Mouse (Mus musculus): ENCODE data around the gene Gm5294. TPM values are rescaled to one million over a fixed set of nuclear protein-coding genes. Genes with fewer than 3 reads are reported as not detected.

The Gm5294 gene
- total RNA-seq (2021), result not detected

GRCm38 (mm10) chr5:138819780-138820179, at the start of gene Gm5294:
TSS of gene Gm5294 (plus strand) at chr5:138820080.
- intact Hi-C loops (cut with DNase I), result no loop called here
- DNase-seq (ENCODE audit: low spot score in 2 of 2), result no peak

DNA sequence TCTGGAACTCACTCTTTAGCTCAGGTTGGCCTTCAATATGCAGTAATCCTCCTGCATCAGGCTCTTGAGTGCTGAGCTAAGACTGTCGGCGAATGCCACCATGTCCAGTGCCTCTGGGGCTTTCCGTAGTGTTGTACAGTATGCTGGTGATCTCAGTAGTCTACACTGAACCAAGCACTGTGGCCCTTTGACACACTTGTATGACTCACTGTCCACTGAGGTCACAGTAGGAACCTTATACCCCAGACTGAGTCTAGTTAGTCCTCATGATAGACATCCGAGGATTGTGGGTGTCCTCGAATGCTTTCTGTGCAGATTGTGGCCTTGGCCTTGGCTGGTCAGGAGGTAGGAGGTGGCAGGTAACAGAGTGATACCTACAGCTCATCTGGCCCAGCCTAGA, 44.8 kb upstream of the Gm5294 start:
- no peak for DNase-seq (ENCODE audit: low spot score in 2 of 2)
- intact Hi-C loops (cut with DNase I), result no loop called here

- peak in 1 of 2 experiments; percentile 16 for DNase-seq (ENCODE audit: low spot score in 2 of 2)
- intact Hi-C loops (cut with DNase I), result no loop called here
Measured at GRCm38 (mm10) chr5:138776346-138776745, 43.5 kb upstream of the Gm5294 start.

DNA sequence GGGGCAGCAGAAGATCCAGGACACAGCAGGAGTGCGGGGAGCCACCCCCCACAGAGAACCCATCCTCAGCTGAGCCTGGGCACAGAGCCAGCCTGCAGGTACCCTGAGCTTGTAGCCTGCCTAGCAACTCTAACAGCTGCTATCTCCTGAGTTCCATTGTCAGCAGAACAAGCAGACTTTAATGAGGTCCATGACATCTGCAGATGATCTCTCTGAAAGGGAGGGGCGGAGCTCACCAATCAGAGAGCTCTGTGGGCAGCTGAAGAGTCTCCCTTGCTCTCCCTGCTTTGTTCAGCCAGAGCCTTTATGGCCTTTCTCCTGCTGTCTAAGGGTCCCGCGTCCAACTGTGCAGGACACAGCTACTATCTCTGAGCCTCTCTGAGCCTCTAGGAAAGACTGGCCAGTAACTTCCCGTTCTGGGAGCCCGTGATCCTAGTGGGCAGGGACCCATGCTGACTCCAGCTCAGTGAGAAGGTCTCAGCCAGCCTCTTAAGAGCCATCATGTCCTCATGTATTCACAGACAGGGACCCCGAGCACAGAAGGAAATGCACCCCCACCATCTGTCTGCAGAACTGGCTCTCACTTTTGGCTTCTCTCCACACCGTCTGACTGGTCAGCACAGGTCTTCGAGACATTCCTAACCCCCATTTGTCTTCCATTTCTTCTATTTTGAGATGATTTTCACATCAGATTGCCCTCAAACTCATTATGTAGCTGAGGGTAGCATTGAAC, 41.0 kb upstream of the Gm5294 start:
- intact Hi-C loops (cut with DNase I), result no loop called here
- peak in 1 of 2 experiments; percentile 21 for DNase-seq (ENCODE audit: low spot score in 2 of 2)

GRCm38 (mm10) chr5:138779655-138780054, 40.2 kb upstream of the Gm5294 start:
- intact Hi-C loops (cut with DNase I), result no loop called here
- DNase-seq (ENCODE audit: low spot score in 2 of 2), result no peak

- intact Hi-C loops (cut with DNase I), result no loop called here
- DNase-seq (ENCODE audit: low spot score in 2 of 2), result no peak
Measured at GRCm38 (mm10) chr5:138782697-138783096, 37.2 kb upstream of the Gm5294 start.

DNA sequence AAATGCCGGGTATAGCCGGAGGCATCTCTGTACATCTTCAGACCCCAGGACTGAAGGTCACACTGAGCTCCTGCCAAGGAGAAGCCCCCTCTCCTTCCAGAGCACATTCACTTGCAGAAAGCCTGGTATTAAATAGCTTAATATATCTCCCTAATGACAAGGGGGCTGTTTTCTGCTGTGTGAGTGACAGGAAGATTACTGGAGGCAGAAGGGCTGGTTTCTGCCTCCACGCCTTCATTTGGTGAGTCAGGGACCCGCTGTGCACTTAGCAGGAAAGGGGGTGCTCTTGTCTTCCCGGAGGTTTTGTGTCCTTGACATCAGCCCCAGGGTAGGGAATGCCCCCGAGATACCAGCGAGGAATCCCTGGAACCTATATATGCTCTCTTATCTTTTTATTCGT, 36.7 kb upstream of the Gm5294 start:
- no peak for DNase-seq (ENCODE audit: low spot score in 2 of 2)
- intact Hi-C loops (cut with DNase I), result no loop called here

DNA sequence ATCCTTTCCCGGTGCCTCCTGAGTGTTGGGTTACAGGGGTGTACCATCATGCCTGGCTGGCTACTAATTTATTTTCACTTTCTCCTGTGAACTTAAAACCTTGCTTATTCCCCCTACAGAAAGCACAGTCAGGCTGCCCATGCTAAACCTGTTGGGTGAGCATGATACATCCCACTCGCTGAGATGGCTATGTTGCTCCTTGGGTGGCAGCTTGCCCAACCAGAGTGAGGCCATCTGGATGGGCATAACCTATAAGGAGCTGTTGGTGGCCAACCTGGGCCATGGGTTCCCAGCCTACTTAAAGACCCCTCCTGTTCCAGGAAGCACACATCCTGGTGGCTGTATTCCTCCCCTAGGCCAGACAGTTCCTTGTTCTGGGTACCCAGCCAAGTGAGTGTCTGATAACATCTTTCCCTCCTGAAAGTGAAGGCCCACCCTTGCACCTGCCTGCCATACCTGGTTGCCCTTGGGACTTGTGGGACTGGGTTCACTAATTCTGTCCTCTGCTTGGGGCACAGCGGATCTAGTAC, 33.8 kb upstream of the Gm5294 start:
- DNase-seq (ENCODE audit: low spot score in 2 of 2), result no peak
- intact Hi-C loops (cut with DNase I), result no loop called here

DNA sequence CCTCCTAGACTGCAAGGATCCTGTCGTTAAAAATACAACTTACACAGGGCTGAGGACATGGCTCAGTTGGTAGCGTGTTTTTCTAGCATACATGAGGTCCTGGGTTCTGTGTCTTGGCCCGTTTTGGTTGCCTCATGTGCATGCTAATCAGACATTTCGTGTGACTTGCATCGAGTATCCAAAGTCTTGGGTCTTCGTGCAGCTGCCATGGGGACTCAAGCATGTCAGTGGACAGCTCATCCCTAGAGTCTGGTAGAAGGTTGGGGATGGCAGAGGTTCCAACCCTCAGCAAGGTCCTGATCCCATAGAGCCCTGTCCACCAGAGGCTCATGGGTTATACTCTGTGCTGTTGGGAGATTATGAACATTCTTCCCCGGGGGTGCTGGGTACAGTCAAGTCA, 32.2 kb upstream of the Gm5294 start:
- intact Hi-C loops (cut with DNase I), result no loop called here
- no peak for DNase-seq (ENCODE audit: low spot score in 2 of 2)

DNA sequence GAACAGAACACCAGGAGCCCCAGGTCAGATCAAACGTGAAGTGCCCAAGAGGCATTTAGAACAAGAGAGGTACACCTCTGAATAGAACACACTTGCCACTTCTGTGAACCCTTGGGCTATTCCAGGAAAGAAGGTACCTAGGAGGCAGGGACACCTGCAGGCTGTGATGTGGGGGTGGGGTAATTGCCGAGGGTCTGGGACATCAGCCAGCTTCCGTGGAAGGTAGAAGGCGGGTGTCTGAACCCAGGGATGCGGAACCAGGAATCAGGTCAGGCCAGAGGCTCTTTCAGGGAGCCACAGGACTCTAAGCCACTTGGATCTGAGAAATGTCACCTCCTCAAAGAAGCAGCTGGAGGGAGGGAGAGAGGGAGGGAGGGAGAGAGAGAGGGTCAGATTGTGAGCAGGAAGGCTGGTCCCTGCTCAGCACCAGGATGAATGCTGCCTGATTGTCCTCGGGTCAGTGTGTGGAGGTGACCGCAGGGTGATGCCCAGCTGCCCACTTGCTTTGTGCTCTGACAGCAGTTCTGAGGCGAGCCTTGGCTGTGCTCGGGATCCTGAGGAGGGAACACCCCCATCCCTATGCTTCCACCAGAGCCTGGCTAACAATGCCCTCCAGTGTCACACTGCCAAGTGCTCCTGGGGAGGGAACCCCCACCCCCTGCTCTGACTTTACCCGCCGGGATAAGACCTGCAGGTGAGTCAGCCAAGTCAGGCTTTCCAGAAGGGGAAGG, 31.2 kb upstream of the Gm5294 start:
- DNase-seq (ENCODE audit: low spot score in 2 of 2), result no peak

GRCm38 (mm10) chr5:138790954-138791480, 28.9 kb upstream of the Gm5294 start:
- intact Hi-C loops (cut with DNase I), result no loop called here
- DNase-seq (ENCODE audit: low spot score in 2 of 2), result no peak

More for the DNA sequence above, 31.2 kb upstream of the Gm5294 start:
- intact Hi-C loops (cut with DNase I), result no loop called here

- DNase-seq (ENCODE audit: low spot score in 2 of 2), result no peak
Measured at GRCm38 (mm10) chr5:138801588-138802116, 18.2 kb upstream of the Gm5294 start.

DNA sequence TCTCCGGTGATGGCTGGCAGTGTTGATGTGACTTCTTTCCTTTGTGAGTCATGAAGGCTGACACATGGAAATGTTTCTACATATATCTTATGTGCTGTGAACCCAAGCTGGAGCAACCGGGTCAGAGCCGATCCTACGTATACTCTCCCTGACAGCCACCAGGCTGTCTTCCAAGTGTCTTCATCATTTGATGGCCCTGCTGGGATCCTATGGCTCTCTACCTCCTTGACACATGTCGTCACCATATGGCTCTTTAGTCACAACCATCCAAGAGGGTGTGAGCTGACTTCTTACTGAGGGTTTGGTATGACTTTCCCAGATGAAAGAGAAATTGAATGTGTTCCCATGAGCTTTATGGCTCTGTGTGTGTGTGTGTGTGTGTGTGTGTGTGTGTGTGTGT, 15.6 kb upstream of the Gm5294 start:
- intact Hi-C loops (cut with DNase I), result no loop called here
- DNase-seq (ENCODE audit: low spot score in 2 of 2), result no peak

More at GRCm38 (mm10) chr5:138801588-138802116, 18.2 kb upstream of the Gm5294 start:
- intact Hi-C loops (cut with DNase I), result no loop called here

DNA sequence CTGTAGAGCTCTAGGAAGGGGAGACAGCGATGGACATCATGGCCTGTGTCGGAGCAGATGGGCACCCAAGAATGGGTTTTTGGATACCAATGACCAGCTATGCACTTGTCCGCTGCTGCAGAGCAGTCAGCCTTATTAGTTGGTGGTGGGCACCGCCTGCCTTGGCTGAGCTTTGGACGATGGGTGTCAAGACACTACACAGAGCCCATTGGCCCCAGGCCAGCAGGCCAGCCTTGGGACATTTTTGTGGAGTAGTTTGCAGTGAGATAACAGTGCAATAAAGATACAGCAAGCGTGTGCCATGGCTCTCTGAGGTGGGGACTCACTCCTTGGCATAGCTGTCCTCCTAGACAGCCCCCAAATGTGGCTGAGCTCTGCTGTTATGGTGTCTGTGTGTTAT, 10.1 kb upstream of the Gm5294 start:
- intact Hi-C loops (cut with DNase I), result no loop called here
- no peak for DNase-seq (ENCODE audit: low spot score in 2 of 2)

GRCm38 (mm10) chr5:138820717-138821332, 945 bp downstream of the Gm5294 start:
- DNase-seq (ENCODE audit: low spot score in 2 of 2), result no peak
- intact Hi-C loops (cut with DNase I), result no loop called here

DNA sequence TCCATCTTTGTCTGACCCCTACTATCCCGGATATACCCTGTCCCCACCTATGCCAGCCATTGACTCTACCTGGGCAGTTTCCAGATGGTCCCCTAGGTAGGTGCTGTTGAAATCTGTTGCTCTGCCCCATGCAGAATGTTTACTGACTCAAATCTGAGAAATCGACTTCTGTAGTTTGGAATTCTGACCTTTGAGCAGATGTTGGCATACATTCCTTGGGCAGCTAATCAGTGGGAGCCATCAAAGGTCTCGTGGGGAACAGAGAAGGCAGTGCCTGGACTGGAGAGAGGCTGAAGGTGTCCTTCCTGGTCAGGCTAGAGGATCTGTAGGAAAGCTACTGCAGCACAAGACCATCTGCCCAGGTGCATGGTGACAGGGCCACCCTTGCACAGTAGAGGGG, 5.2 kb downstream of the Gm5294 start:
- no peak for DNase-seq (ENCODE audit: low spot score in 2 of 2)
- intact Hi-C loops (cut with DNase I), result no loop called here

GRCm38 (mm10) chr5:138833406-138833805, 13.5 kb downstream of the Gm5294 start:
- DNase-seq (ENCODE audit: low spot score in 2 of 2), result no peak
- intact Hi-C loops (cut with DNase I), result no loop called here

DNA sequence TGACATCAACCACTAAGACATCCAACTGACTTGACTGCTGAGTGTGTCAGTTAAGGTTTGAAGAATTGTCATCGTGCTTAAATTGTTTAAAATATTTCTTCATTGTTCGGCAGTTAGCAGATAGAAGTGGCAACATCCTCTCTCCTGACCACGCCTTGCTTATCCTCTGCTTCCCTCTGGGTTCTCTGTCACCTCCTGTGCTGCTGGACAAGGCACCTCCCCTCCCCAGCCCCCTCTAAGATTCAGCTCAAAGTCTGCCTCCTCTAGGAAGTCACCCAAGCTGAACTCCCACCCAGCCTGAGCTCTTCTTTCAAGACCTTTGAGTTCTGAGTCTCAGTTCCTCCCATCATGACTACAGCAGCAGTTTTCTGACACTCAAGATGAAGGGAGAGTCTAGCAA, 15.0 kb downstream of the Gm5294 start:
- intact Hi-C loops (cut with DNase I), result no loop called here
- DNase-seq (ENCODE audit: low spot score in 2 of 2), result no peak

GRCm38 (mm10) chr5:138840981-138841380, 21.1 kb downstream of the Gm5294 start:
- intact Hi-C loops (cut with DNase I), result no loop called here
- DNase-seq (ENCODE audit: low spot score in 2 of 2), result no peak
